Mouse (Mus musculus) thymus, adult 2 months (tissue): ENCODE results near the gene Blvrb.

Experiments used
- CTCF ChIP-seq: fragments of 200-500 bp; IDR thresholded peaks from 2 replicates; pipeline ENCODE4 v1.5.1; 2012; ENCODE audit warnings: mild to moderate bottlenecking, control low read depth, low read length, moderate library complexity, borderline replicate concordance; ENCODE audit not compliant: control insufficient read depth, poor library complexity, insufficient read depth; ENCODE audit errors: extremely low read depth
- POLR2A ChIP-seq: fragments of 200-500 bp; IDR thresholded peaks from 2 replicates; pipeline ENCODE4 v1.6.1; 2012; ENCODE audit warnings: mild to moderate bottlenecking, low read length, control low read depth, moderate library complexity; ENCODE audit not compliant: control insufficient read depth, poor library complexity, insufficient read depth; ENCODE audit errors: extremely low read depth

GRCm38 (mm10) chr7:27451359-27451758 is 3.6 kb downstream of the Blvrb start:
- TF ChIP-seq POLR2A (no peak), CTCF (no peak)
